Mouse (Mus musculus) c-Kit-negative CD71-positive TER-119-positive erythroid progenitor cells, embryonic 14.5 days (primary cell): ENCODE results near the gene Rab20.
"Not testable (repeated sequence)": the region's sequence is repeated elsewhere in the genome, so short reads cannot be mapped to it uniquely, and the experiment has no call there.

Experiments
- DNase-seq: peaks from one replicate; pipeline ENCODE4 v3.0.0-alpha.2; 2013; ENCODE audit warnings: low read depth, low spot score

The Rab20 gene

GRCm38 (mm10) chr8:11479591-11479990 lies 1.1 kb upstream of the Rab20 start:
- no peak for DNase-seq

DNA sequence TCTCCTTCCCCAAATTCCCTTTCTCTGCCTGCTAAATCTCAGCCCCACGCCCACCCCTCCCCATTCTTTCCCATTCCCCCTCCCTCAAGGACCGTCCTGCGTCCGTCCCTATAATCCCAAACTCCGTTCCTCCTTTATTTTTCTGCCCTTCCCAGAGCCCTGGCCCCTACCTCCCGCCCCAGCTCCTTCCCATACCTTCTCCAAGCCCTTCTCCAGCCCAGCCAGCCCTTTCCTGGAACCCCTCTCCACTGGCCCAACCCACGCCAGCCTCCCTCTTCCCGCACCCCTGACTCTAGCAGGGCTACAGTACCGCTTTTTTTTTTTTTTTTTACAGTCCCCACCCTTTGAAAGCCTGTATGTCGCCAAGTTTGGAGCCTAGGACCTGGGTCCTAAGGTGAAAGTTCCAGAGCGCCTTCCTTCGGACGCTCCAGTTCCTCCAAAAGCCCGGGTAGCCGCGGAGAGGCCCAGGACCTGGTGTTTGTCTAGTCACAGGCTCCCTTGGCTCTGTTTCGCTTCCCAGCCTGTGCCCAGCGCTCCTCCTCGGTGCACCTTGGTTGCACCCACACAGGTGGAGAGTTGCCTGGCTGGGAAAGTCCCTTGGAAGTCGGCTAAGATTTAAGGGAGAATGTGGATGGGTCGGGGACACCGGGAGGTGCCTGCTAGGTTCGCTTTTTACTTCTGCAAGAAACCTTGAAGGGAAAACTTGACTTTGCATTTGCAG lies 457 bp upstream of the Rab20 start:
- no peak for DNase-seq

DNA sequence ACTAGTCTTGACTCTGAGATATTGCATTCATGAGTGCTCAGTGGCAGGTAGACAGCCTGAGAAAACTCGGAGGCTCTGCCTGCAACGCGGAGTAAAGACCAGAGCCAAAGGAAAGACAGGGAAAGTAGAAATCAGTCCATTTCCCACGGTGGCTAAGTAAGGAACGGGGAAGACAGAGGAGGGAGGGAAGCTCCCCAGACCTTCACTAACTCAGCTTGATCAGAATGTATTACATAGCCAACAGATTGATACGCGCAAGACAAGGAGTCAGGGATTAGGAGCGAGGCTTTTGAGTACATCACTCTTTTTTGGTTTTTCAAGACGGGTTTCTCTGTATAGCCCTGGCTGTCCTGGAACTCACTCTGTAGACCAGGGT lies 1.3 kb downstream of the Rab20 start:
- no peak for DNase-seq

- DNase-seq, result no peak
Observed at GRCm38 (mm10) chr8:11476338-11477177, 2.0 kb downstream of the Rab20 start.

DNA sequence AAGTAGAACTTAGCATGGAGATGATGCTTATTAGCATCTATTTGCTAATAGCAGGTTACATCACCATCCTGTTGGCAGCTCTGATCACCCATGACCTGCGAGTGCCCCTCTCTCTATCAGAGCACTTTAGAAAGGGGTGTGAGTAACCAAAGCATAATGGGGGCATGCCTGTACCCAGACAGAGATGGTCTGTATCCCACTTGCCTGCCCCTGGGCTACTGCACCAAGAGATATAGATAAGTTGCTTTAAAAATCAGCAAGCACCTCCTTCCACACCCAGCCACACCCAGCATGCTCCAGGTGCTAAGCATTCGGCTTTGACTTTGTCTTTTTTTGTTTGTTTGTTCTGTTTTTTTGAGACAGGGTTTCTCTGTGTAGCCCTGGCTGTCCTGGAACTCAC lies 2.6 kb downstream of the Rab20 start:
- DNase-seq, result no peak

GRCm38 (mm10) chr8:11475397-11475796 lies 3.1 kb downstream of the Rab20 start:
- no peak for DNase-seq

GRCm38 (mm10) chr8:11473072-11473471 lies 5.4 kb downstream of the Rab20 start:
- DNase-seq, result no peak

DNA sequence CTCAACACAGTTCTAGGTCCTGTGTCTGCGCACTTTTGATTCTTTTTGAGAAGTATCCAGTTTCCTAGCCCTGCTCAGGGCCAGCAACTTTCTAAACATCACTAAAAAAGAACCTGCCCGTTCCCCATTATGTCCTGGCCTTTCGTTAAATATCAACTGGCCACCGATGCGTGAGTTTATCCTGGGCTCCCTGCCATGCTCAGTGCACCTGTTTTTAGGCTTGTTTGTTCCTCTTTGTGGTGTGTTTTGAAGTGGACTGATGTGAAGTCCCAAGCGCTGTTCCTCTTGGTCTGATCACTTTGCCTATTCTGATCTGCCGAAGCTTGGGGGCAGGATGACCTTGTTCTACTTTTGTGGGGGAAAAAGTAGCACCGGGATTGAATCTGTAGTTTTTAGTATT lies 7.2 kb downstream of the Rab20 start:
- no peak for DNase-seq

GRCm38 (mm10) chr8:11470694-11471093 lies 7.8 kb downstream of the Rab20 start:
- DNase-seq, result no peak

DNA sequence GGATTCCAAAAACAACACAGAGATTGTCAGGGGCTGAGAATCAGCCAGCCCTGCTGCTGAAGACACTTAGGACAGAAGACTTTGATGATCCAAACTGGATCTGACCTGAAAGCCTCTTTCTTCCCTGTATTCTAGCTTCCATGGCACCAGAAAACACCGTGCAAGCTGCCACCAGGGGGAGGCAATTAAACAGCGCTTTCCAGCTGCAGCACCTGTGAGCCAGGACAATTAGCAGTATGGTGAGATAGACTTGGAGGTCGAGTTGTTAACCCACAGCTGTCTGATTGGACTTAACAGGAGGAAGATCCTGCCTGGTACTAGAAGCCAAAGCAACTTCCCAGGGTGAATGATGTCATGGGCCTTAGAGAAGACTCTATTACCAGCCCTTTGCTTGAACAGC lies 9.4 kb downstream of the Rab20 start:
- DNase-seq, result no peak

GRCm38 (mm10) chr8:11466528-11466927 lies 12.0 kb downstream of the Rab20 start:
- DNase-seq, result not testable (repeated sequence)

DNA sequence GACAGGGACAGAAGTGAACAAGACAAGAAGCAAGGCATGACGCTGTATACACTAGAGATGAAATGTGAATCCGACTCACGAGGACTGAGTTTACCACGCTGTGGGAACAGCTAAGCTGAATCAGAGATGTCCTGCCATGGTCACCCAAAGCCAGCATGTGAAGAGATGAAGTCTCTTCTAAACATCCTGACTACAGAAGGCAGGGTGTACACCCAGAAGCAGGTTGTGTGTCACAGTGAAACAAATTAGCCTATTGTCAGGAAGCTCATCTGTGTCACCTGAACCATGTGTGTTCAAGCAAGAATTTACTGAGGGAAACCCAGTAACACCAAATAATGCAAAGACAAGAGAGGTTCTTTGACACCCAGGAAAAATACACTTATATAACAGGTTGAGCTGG lies 12.9 kb downstream of the Rab20 start:
- no peak for DNase-seq

DNA sequence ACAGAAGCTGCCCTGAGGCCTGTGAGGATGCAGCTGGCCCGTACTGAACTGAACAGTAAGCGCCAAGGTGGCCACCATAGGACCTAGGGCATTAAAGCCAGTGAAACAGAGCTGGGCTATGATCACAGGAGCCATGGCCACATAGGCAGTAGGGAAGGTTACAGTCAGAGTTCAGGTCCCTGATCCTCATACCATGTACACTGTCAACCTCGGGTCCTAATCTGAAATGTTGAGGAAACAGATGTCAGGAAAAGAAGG lies 13.9 kb downstream of the Rab20 start:
- no peak for DNase-seq

- DNase-seq, result no peak
Observed at GRCm38 (mm10) chr8:11463889-11464706, 14.4 kb downstream of the Rab20 start.

- DNase-seq, result no peak
Observed at GRCm38 (mm10) chr8:11463541-11463888, 15.0 kb downstream of the Rab20 start.

DNA sequence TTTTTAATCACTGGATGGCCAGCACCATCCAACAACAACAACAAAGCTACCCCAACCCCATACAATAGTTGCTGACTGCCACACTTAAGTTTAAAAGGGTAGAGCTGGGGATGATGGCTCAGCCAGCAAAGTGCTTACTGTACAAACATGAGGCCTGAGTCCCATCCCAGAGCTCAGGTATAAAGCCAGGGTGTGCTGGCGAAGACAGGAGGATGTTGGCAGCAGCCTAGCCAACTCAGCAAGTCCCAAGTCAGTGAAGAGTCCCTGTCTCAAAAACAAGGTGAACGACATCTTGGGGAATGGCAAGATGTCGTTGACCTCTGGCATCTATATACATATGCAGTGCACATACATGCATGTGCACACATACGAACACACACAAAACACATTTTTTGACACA lies 15.9 kb downstream of the Rab20 start:
- DNase-seq, result no peak

DNA sequence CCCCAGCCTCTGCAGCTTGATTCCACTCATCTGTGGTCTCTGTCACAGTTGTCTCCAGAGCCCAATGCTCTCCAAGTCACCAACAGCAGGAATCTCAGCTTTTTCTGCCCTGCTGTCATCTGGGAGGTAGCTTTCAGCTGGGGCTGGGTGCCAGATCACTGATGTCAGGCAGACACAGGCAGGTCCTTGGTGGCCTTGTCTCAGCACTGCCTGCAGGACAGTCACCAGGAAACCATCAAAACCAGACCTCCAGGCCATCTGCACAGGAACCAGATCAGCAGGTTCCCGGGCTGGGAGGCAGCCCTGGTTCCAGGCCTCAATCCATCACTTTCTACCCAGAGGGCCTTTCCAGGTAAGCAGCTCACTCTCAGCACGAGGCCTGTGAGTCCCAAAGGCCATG lies 16.7 kb downstream of the Rab20 start:
- DNase-seq, result no peak

DNA sequence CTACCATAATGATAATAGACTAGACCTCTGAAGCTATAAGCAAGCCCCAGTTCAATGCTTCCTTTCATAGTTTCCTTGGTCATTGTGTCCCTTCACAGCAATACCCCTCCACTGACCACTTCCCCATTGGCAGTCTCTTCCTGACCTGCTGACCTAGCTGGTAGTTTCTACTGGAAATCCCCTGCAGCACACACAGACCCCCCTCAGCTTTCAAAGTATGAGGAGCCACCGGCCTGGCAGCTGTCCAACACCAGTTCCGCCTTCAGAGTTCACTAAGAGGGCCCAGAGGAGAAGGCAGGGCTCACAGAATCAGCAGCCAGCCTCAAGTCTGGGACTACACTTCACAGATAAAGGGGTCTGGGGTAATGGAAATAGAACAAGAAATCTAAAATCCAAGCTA lies 17.6 kb downstream of the Rab20 start:
- DNase-seq, result no peak

- no peak for DNase-seq
Observed at GRCm38 (mm10) chr8:11459016-11459415, 19.5 kb downstream of the Rab20 start.

- no peak for DNase-seq
Observed at GRCm38 (mm10) chr8:11457981-11458836, 20.3 kb downstream of the Rab20 start.

- no peak for DNase-seq
Observed at GRCm38 (mm10) chr8:11457278-11457677, 21.2 kb downstream of the Rab20 start.

DNA sequence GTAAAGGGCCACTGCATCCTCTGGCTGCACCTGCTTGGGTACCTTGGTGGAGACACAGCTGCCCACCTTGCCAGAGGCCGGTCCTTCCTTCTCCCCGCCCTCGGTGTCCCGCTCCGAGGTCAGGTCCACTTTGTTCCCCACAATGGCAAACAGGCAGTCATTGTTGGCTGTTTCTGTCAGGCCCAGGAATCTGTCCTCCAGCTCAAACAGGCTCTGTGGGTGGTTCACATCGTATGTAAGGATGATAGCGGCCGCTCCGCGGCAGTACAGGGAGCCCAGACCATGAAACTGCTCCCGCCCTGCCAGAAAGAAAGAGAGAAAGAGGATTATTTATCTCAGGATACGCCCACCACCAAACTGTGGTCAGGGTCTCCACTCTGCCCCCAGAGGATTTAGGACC lies 24.3 kb downstream of the Rab20 start:
- DNase-seq, result no peak
